Mouse (Mus musculus): ENCODE data around the gene Il15ra.

DNA sequence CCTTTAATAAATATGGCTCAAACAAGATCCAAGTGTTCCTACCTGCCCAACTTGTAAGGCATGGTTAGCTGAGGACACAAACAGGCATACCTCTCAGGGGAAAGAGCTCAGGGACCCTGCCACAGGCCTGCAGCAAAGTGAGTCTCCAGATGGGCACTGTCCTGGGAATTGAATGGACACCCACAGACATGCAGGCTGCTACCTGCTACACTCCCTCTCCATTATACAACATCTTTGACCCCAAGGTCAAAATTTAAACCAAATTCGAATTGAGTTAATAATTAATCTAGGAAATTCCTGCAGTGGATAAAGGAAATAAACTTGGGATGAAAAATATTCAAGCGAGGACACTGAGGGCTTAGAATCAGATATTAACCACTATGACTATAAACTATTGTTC lies 9.2 kb upstream of the Il15ra start:
- TF ChIP-seq MYOG (IDR thresholded peaks at IDR 0.05; ENCODE audit: control insufficient read depth, extremely low read depth, insufficient read length) = no peak
- TF ChIP-seq CTCF (IDR thresholded peaks at IDR 0.05; ENCODE audit: control insufficient read depth, insufficient read depth, insufficient read length) = no peak
- no peak for TF ChIP-seq MYOD1 (IDR thresholded peaks at IDR 0.05; ENCODE audit: control insufficient read depth, insufficient read length, low read depth)
